ENCODE assay signal across 19 mouse cellular contexts in the genomic region with DNA sequence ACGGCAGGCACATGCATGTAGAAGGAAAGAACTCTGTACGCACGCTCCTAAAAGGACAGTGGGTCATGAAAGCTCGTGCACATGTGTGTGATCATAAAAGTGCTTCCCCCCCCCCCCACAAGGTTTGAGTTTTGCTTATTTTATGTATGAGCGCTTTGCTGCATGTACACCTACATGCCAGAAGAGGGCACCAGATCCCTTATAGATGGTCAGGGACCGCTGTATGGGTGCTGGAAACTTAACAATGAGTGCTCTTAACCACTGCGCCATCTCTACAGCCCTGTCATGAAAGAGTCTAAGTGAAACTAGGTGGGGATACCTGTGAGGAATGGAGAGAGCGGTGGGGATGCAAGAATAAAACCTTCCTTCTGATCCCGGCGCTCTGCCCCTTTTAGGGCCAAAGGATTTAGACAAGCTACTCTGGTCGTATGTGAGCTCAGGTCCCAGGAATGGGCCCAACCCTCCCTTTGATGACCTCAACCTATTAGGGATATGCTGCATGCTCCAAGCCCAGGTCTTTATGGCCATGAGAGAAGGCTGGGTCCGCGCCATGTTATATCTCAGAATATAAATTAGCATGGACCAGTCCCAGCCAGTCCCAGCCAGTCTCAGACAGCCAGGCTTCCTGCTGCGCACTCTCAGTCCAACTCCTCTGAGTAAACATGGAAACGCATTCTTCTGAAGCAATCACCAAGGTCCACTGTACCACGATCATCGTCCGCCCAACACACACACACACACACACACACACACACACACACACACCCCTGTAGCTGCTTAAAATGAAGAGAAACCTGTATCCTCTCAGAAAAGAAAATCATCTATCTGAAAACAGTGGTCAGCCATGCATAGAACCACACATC. TPM values are rescaled to one million over a fixed set of nuclear protein-coding genes. Genes with fewer than 3 reads are reported as not detected.
A peak's percentile ranks its signal among the peaks of the same experiment; 100 is the strongest.
DNase-seq lines count a peak whose midpoint lies in the region; ATAC-seq and TF ChIP-seq lines count a peak whose summit lies in the region.
"Had no signal": no experiment of that assay in that cellular context is flagged by ENCODE, and none has a peak within 500 bp of the region (broad histone marks: within the 10 kb centered on the region; RNA-seq: fewer than 3 reads in every experiment).

No protein-coding gene starts in this region.

- H3K9ac ChIP-seq in heart, embryonic 14.5 days (ENCODE audit: low read length) = no peak overlapping the region
- H3K9ac ChIP-seq in lung, embryonic 14.5 days = no peak overlapping the region
- no peak overlapping the region for H3K9ac ChIP-seq in liver, postnatal 0 days (replicated peaks)
- H3K9ac ChIP-seq: embryonic facial prominence, embryonic 12.5 days; forebrain, embryonic 12.5 days had no signal

- no peaks in the 10 kb centered on the region for H3K9me3 ChIP-seq in heart, embryonic 14.5 days (ENCODE audit: control insufficient read depth, low read length)
- H3K9me3 ChIP-seq in lung, embryonic 14.5 days (ENCODE audit: low read depth, low read length) = no peaks in the 10 kb centered on the region
- no peaks in the 10 kb centered on the region for H3K9me3 ChIP-seq in liver, postnatal 0 days (ENCODE audit: low read length)
- H3K9me3 ChIP-seq: embryonic facial prominence, embryonic 12.5 days; forebrain, embryonic 12.5 days had no signal

- no peaks in the 10 kb centered on the region for H3K27me3 ChIP-seq in heart, embryonic 14.5 days (ENCODE audit: control insufficient read depth, insufficient read depth, low read length)
- no peaks in the 10 kb centered on the region for H3K27me3 ChIP-seq in lung, embryonic 14.5 days (ENCODE audit: insufficient read depth, low read length)
- no peaks in the 10 kb centered on the region for H3K27me3 ChIP-seq in liver, postnatal 0 days (ENCODE audit: insufficient read depth, low read length)
- H3K27me3 ChIP-seq: embryonic facial prominence, embryonic 12.5 days; Patski had no signal

- DNase-seq in cerebellum, adult 11-12 months = peak; percentile 36
- no peak for DNase-seq in cerebellum, postnatal 14 days
- DNase-seq in heart, postnatal 14 days = no peak
- no peak for DNase-seq in lung, embryonic 14.5 days
- DNase-seq in lung, postnatal 36 days = no peak
- no peak for DNase-seq in liver, postnatal 0 days
- no peak for DNase-seq in right cerebral cortex, postnatal 14 days
- DNase-seq: adrenal gland, adult 8-10 months; gastrocnemius, postnatal 14 days; kidney, adult 8-10 months had no signal

- H3K4me1 ChIP-seq in heart, embryonic 14.5 days (ENCODE audit: control insufficient read depth in 2 of 2, insufficient read depth in 2 of 2, low read length in 2 of 2) = peaks cover 45 to 76% of the 10 kb centered on the region in 2 experiments
- peaks cover 6% of the 10 kb centered on the region; the same call in 1 of the 2 replicates for H3K4me1 ChIP-seq in lung, embryonic 14.5 days (ENCODE audit: insufficient read depth)
- H3K4me1 ChIP-seq in liver, postnatal 0 days (ENCODE audit: insufficient read depth) = peaks cover 10% of the 10 kb centered on the region

- 93% methylated on average over 18 of the region's 18 CpGs for WGBS in heart, embryonic 14.5 days
- 93% methylated on average over 18 of the region's 18 CpGs for WGBS in lung, embryonic 14.5 days
- WGBS in liver, postnatal 0 days (ENCODE audit: insufficient replicate concordance) = 88% methylated on average over 18 of the region's 18 CpGs

- peak overlapping the region; percentile 65 to 80 for H3K27ac ChIP-seq in heart, embryonic 14.5 days (replicated peaks in 1 of 2; ENCODE audit: control insufficient read depth in 1 of 2, insufficient read depth in 1 of 2, low read depth in 2 of 2, low read length in 2 of 2)
- no peak overlapping the region for H3K27ac ChIP-seq in lung, embryonic 14.5 days (ENCODE audit: low read depth)
- H3K27ac ChIP-seq in liver, postnatal 0 days (ENCODE audit: low read depth) = no peak overlapping the region
- H3K27ac ChIP-seq: embryonic facial prominence, embryonic 12.5 days; forebrain, embryonic 12.5 days had no signal

- no peaks in the 10 kb centered on the region for H3K36me3 ChIP-seq in heart, embryonic 14.5 days (ENCODE audit: control insufficient read depth, insufficient read depth, low read length)
- no peaks in the 10 kb centered on the region for H3K36me3 ChIP-seq in lung, embryonic 14.5 days (ENCODE audit: insufficient read depth)
- H3K36me3 ChIP-seq in liver, postnatal 0 days (replicated peaks; ENCODE audit: insufficient read depth, low read length) = no peaks in the 10 kb centered on the region
- H3K36me3 ChIP-seq: embryonic facial prominence, embryonic 12.5 days; forebrain, embryonic 12.5 days had no signal

- ATAC-seq in heart, embryonic 14.5 days (ENCODE audit: insufficient number of reproducible peaks, insufficient read depth, low FRiP score, low read depth) = no peak
- no peak for ATAC-seq in lung, embryonic 14.5 days (ENCODE audit: insufficient read depth)
- peak; percentile 71 for ATAC-seq in liver, postnatal 0 days
- ATAC-seq: midbrain, embryonic 16.5 days; Patski had no signal

- intact Hi-C loops in heart, postnatal 14 days (cut with DNase I) = no loop called here

- peak; percentile 21; the same call in 1 of the 2 replicates for TF ChIP-seq CTCF in lung, embryonic 14.5 days (IDR thresholded peaks at IDR 0.05; ENCODE audit: low read depth)
- peak; percentile 48 for TF ChIP-seq CTCF in liver, postnatal 0 days (IDR thresholded peaks at IDR 0.05; ENCODE audit: low read depth)

- TF ChIP-seq EP300 in liver, postnatal 0 days (IDR thresholded peaks at IDR 0.05; ENCODE audit: low read depth) = no peak

- H3K4me2 ChIP-seq in heart, embryonic 14.5 days (ENCODE audit: low read length) = no peak overlapping the region
- no peak overlapping the region for H3K4me2 ChIP-seq in lung, embryonic 14.5 days
- H3K4me2 ChIP-seq in liver, postnatal 0 days (ENCODE audit: low read depth, low read length) = no peak overlapping the region
- H3K4me2 ChIP-seq: embryonic facial prominence, embryonic 12.5 days; forebrain, embryonic 12.5 days had no signal

- no peak overlapping the region for H3K4me3 ChIP-seq in heart, embryonic 14.5 days (ENCODE audit: control insufficient read depth in 1 of 2, insufficient read depth in 1 of 2, low read depth in 1 of 2, low read length in 2 of 2)
- no peak overlapping the region for H3K4me3 ChIP-seq in lung, embryonic 14.5 days (ENCODE audit: low read depth, low read length)
- no peak overlapping the region for H3K4me3 ChIP-seq in liver, postnatal 0 days (ENCODE audit: low read depth, low read length)
- H3K4me3 ChIP-seq: embryonic facial prominence, embryonic 12.5 days; forebrain, embryonic 12.5 days had no signal

RNA-seq across cellular contexts. Expression of gene Ppfia4, which starts 7.3 kb away (rescaled TPM):
- polyA plus RNA-seq in heart, embryonic 14.5 days (2014; fragmentation: Nextera tagmentation; extraction: Ambion mirVana) = 10.5 and 11.9 TPM in 2 replicates
- total RNA-seq in heart, postnatal 14 days (2021) = 1 to 10 TPM; 2.8 to 3.5 TPM
- 2.4 and 2.6 TPM in 2 replicates for polyA plus RNA-seq in lung, embryonic 14.5 days (2014; fragmentation: Nextera tagmentation; extraction: Ambion mirVana)
- polyA plus RNA-seq in liver, postnatal 0 days (2015; fragmentation: Nextera tagmentation; extraction: Ambion mirVana) = 1.3 and 1.6 TPM in 2 replicates

RNA-seq across cellular contexts. Expression of gene Tmem183a, which starts 21.8 kb away (rescaled TPM):
- polyA plus RNA-seq in heart, embryonic 14.5 days (2014; fragmentation: Nextera tagmentation; extraction: Ambion mirVana) = 62.5 and 69.3 TPM in 2 replicates
- 10 to 100 TPM; 22.6 to 22.8 TPM for total RNA-seq in heart, postnatal 14 days (2021)
- 106 TPM in 2 replicates for polyA plus RNA-seq in lung, embryonic 14.5 days (2014; fragmentation: Nextera tagmentation; extraction: Ambion mirVana)
- polyA plus RNA-seq in liver, postnatal 0 days (2015; fragmentation: Nextera tagmentation; extraction: Ambion mirVana) = 44.1 and 46.1 TPM in 2 replicates

RNA-seq across cellular contexts. Expression of gene 4933406M09Rik, which starts 45.8 kb away (rescaled TPM):
- not detected in 2 replicates for polyA plus RNA-seq in heart, embryonic 14.5 days (2014; fragmentation: Nextera tagmentation; extraction: Ambion mirVana)
- total RNA-seq in heart, postnatal 14 days (2021) = not detected
- polyA plus RNA-seq in lung, embryonic 14.5 days (2014; fragmentation: Nextera tagmentation; extraction: Ambion mirVana) = not detected in 2 replicates
- not detected in 2 replicates for polyA plus RNA-seq in liver, postnatal 0 days (2015; fragmentation: Nextera tagmentation; extraction: Ambion mirVana)
- total RNA-seq: adrenal gland, adult 8-10 months; gastrocnemius, postnatal 14 days; layer of hippocampus, postnatal 10 days had no signal
- polyA plus RNA-seq: embryonic facial prominence, embryonic 12.5 days; forebrain, embryonic 12.5 days; limb, embryonic 11.5 days; midbrain, embryonic 16.5 days; neural tube, embryonic 14.5 days; Patski; thymus, postnatal 0 days had no signal

RNA-seq across cellular contexts. Expression of gene Myog, which starts 50.2 kb away (rescaled TPM):
- polyA plus RNA-seq in heart, embryonic 14.5 days (2014; fragmentation: Nextera tagmentation; extraction: Ambion mirVana) = 0.62 and 0.70 TPM in 2 replicates
- total RNA-seq in heart, postnatal 14 days (2021) = not detected
- not detected in 2 replicates for polyA plus RNA-seq in lung, embryonic 14.5 days (2014; fragmentation: Nextera tagmentation; extraction: Ambion mirVana)
- 0.64 TPM in 1 of 2 replicates, not detected in the other for polyA plus RNA-seq in liver, postnatal 0 days (2015; fragmentation: Nextera tagmentation; extraction: Ambion mirVana)
- total RNA-seq: adrenal gland, adult 8-10 months; layer of hippocampus, postnatal 10 days had no signal
- polyA plus RNA-seq: Patski had no signal

Comparison
In these comparisons a context has a peak if more than half of its experiments do, and no peak if none do; other contexts are left out.
1. H3K27ac ChIP-seq: peak in heart, embryonic 14.5 days (2 of 2); none in lung, embryonic 14.5 days (single experiment) and liver, postnatal 0 days (single experiment).